Mouse (Mus musculus) layer of hippocampus, postnatal 10 days (tissue): ENCODE measurements around the gene Tmem196. TPM values are rescaled to one million over a fixed set of nuclear protein-coding genes. Genes with fewer than 3 reads are reported as not detected.
A peak's percentile ranks its signal among the peaks of the same experiment; 100 is the strongest.

Source experiments
- DNase-seq, 2 experiments: peaks; one replicate each; pipeline ENCODE4 v3.0.0; 2021; ENCODE audit warnings: low spot score in 2 of 2
- long read RNA-seq: library from polyadenylated mRNA; stranded (forward); transcript quantifications from one replicate; pipeline ENCODE4 v2.0.0, GENCODE M21; 2023
- total RNA-seq, 2 experiments: library from RNA; stranded (reverse); gene quantifications; 2 replicates each; pipeline ENCODE4 v1.2.3; 2021

Gene Tmem196
- total RNA-seq, result 10 to 100 TPM; 12.7 to 13.2 TPM
- long read RNA-seq, partial matches to known transcripts, result 0 of 4 reads
- long read RNA-seq, other reads (novel, unspliced or antisense), result 2 of 4 reads

DNA sequence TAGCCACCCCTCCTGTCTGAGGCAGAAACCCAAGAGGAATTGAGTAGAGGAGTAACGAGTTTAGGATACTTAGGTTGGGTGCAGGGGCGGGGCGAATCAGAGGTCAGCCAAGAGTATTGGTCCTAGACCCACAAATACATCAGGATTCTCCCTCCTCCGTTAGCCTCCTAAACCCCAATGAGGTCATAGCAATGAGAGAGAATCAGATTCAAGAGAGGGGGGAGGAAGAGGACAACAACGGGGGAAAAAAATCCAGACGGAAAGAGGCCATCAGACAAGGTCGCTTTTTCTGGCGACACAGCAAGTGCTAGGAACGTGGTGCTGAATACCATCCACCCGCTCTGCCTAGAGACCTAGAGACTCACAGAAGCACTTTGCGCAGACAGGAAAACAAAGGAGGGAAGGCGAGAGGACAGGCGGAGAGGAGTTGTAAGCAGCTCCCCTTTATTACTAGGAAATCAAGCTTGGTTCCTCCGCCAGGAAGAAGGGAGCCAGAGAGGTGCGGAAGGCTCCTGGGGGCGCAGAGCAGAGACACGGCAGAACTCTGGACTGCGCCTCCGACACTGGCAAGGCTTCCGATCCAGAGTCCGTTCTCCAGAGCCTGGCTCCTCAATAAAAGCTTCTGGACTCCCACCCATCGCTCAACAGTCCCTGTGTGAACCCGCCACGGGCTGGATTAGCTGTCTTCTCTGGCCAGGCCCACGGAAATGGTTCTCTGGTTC lies at the start of gene Tmem196:
TSS of gene Tmem196 (plus strand) at position 234 of the 722 bp plus-strand sequence.
- peak; percentile 33 to 45 for DNase-seq

DNA sequence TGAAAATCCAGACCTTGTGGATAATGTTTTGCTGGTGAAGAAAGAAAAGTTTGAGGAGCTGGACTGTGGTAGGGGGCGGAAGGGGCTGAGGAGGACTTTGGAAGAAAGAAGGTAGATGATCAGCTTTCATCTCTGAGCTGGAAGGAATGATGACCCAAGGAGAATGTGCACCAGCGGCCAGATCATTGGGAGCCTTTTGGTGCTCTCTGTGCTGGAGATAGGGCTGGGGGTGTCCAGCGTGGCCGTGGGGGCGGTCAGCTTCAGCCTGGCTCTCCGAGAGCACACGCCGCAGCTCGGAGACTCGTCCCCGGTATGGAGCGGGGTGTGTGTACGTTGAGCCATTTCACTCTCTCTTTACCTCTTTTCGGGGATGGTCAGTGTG lies 680 bp downstream of the Tmem196 start:
- peak in 1 of 2 experiments; percentile 17 for DNase-seq

DNA sequence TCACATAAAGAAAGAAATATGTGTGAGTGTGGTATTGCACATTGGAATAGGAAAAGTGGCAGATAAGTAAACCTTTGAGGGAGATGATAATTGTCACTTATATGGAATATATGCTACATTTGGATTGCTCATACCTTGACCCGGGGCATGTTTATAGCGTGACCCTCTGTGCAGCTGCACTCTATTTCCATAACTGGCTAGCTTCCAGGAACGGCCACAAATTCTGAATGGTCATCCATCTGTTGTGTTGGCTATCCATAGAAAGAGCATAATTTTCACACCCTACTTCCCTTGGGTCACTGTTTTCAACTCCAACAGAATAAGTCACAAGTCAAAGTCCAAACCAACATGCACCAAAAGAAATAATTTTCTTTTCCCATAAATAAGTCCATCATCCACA lies 11.4 kb downstream of the Tmem196 start:
- no peak for DNase-seq

DNA sequence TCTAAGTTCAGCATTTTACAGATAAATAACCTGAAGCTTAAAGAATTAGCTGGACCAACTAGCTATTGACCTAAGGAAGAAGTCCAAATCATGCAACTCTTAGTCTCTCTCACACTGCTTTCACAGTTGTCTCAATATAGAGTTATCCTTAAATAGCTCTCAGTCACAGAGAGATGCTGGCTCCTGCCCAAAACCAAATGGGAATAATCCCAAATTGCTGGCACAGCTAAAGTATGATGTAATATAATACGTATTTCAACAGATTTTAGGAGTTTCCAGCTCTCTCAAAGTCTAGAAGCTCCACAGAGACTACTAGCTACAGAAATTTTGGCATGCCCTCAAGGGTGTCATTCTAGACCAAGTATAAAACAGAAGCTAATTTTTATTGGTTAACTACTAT lies 15.1 kb downstream of the Tmem196 start:
- peak; percentile 32 to 55 for DNase-seq

DNA sequence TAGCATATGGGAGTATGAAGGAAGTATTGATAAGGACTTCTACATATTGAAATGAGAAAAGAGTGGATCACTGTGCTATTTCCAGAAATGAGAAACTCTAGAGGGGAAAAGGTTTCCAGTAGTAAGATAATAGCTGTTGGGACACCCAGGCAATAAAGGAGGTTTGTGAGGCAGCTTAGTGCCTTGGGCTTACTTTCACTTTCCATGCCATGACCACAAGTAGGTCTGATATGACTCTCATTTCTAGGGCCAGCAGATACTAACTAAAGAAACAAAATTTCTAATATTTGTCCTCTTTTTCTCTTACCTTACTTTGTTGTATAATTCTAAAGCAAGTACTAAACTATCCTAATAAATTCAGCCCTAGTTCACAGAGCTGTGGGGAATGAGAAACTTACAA lies 19.8 kb downstream of the Tmem196 start:
- no peak for DNase-seq

DNA sequence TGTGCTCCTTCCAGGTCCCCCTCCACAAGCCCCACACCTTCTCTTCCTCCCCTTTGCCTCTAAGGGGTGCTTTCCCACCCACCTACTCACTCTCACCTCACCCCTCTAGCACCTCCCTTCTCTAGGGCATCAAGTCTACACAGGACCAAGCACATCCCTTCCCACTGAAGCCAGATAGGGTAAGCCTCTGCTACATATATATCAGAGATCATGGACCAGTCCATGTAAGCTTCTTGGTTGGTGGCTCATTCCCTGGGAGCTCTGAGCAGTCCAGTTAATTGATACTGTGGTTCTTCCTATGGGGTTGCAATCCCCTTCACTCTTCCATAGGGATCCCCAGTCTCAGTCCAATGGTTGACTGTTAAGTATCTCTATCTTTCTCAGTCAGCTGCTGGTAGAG lies 24.4 kb downstream of the Tmem196 start:
- DNase-seq, result no peak

DNA sequence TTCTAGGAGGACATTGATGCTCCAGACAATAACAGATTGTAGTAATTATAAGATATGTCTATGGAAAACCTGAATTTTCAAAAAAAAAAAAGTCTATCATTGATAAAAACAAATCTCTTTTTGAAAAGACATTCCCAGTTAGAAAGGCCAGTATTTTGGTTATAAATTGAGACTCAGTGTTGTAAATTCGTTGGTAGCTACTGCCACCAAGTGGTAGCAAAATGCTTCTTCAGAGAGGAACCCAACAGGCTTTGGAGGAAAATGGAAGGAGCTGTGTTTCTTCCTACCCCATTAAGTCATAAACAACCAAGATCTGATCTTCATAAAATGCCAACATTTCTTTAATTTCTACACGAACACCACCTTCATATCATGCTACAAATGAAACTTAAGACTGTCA lies 36.1 kb downstream of the Tmem196 start:
- peak; percentile 38 to 67 for DNase-seq

DNA sequence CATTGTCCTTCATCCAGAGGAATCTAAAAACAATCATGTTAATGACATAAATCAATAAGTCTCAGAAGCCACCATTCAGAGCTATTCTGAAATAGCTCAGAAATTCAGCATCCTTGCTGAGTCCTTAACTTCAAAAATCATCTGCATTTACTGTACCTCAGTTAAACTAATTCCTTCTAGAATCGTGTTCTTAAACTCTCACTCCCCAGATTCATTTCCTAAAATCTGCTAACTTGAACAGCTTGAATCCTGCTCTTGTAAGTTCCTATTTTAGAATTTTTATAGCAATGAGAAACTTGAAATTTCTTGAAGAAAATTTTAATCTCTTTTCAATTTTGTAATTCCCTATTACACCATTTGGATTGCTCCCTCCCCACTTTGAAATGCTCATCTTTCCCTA lies 52.6 kb downstream of the Tmem196 start:
- no peak for DNase-seq

DNA sequence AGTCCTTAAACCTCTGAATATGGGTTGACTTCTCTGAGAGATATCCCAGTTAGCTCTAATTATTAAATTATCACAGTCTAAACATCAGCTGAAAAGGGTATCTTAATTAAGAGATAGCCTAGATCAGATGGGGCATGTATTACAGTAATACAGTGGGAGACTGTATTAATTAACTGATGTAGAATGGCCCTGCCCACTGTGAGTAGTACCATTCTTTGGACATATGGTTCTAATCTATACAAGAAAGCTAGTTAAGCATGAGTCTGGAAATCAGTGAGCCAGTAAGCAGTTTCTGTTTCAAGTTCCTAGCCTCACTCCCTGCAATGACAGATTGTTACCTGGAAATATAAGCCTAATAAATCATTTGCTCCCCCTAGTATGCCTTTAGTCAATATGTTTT lies 58.7 kb downstream of the Tmem196 start:
- no peak for DNase-seq

DNA sequence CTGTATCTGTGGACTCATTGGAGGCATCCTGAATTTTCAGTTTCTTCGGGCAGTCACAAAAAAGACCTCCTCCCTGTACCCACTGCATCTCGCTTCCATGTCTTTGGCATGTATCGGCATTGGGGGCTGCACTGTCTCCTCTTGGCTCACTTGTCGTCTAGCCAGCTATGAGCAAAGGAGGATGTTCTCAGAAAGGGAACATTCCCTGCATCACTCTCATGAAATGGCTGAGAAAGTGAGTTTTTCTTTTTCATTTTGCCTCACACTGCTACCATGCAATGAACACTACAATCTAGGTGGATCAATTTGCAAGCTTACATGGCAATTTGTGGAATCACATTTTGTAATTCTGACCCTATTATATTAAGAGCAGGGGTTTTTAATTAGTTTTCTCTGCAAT lies 69.1 kb downstream of the Tmem196 start:
- DNase-seq, result peak in 1 of 2 experiments; percentile 11

DNA sequence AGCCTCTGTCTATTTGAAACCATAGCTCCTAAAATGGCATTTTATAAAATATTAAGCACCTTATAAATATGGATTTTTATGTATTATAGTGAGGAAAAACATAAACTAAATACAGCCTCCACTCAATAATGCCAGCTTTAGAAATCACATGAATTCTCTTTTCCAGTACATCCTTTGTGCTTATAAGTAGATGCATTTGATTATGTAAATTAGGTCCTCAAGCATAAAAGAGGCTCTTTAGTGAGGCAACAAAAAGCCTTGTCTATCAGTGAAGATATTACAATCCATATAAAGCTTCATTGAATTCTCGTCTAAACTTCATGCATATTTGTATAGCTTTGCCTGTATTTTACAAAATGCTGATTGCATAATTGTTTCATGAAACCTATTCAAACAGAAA lies 69.6 kb downstream of the Tmem196 start:
- DNase-seq, result no peak

DNA sequence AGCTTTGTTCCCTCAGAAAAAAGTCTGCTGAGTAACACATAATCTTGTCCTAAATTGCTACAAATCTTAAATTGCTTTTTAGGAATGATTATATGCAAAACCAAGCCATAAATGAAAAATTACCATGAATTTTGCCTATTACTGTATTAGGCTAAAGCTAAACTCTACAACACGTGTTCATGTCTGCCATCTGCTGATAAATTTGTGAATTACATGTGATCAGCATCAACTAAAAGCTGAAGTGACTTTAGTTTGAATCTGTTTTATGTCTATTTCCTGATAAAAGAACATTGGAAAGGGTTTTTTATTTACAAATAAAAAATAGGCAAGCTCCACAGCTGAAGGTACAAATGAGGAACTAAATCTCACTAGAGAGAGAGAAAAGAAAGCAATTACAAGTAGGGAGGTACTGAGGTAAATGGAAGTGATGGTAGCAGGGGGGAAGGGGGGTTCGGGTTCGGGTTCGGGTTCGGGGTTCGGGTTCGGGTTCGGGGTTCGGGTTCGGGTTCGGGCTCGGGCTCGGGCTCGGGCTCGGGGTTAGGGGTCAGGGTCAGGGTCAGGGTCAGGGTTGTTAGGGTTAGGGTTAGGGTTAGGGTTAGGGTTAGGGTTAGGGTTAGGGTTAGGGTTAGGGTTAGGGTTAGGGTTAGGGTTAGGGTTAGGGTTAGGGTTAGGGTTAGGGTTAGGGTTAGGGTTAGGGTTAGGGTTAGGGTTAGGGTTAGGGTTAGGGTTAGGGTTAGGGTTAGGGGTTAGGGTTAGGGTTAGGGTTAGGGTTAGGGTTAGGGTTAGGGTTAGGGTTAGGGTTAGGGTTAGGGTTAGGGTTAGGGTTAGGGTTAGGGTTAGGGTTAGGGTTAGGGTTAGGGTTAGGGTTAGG lies 82.7 kb downstream of the Tmem196 start:
- peak; percentile 84 to 85 for DNase-seq
